Mouse (Mus musculus): ENCODE data around the gene Zmynd19.
"Not testable (repeated sequence)": the region's sequence is repeated elsewhere in the genome, so short reads cannot be mapped to it uniquely, and the experiment has no call there.

Gene Zmynd19

DNA sequence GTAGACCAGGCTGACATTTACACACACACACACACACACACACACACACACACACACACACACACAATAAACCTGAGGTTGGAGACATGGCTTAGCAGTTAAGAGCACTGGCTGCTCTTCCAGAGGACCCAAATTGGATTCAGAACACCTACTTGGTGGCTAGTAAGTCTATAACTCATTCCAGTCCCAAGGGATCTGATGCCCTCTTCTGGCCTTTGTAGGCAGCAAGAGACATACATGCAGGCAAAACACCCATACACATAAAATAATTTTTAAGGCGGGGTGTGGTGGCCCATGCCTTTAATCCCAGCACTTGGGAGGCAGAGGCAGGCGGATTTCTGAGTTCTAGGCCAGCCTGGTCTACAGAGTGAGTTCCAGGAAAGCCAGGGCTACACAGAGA is 5.3 kb upstream of the Zmynd19 start:
- peak; percentile 65 for DNase-seq

DNA sequence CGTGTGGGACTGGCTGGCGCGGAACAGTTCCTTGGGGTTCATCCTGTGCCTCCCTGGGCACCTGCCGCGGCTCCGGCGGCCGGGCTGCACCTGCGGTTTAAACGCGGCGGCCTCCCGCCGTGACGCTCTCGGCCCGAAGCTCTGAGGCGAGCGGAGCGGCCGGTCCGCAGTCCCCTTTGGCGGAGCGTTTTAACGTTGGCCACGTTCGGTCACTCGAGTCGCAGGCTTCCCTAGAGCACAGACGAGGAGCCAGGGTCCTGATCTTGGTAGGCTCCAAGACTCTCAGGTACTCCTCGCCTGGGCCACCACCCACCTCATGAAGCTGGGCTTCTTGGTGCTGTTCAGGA is 570 bp downstream of the Zmynd19 start:
- DNase-seq, result peak; percentile 13

DNA sequence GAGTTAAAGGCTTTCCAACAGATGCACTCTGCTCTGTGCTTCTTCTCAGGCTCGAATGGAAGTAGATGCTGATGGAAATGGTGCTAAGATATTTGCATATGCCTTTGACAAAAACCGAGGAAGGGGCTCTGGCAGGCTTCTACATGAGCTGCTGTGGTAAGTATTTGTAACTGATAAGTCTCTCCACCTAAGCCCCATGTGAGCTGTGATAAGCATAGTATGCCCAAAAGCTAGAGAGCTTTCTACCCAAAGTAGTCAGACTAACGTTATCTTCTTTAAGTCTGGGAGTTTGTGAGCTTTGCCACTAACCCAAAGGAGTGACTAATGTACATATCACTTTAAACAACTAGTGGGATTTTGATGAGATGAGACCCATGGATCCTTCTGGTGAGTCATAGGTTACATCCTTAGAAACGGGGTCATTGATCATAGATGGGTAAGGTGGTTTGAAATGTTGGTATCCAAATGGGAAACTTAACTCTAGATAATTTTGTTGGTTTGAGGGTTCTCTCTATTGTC is 3.0 kb downstream of the Zmynd19 start:
- DNase-seq, result no peak

DNA sequence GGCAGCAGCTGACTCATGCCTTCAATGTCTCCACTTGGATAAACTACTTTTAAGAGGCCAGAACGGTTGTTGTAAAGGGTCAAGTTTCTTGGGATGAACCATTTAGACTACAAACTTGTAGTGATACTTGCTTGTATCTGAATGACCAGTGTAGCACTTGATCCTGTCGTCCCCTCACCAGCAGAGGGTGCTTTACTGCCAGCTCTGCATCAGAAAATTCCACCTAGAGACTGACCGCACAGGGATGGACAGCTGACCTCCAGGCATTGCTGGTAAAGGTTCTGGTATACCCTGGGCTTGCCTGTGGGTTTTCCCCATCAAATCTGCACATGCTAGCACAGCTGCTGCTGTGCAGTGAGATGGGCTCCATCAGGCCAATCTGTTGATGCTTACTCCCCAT is 11.3 kb downstream of the Zmynd19 start:
- DNase-seq, result peak; percentile 55

DNA sequence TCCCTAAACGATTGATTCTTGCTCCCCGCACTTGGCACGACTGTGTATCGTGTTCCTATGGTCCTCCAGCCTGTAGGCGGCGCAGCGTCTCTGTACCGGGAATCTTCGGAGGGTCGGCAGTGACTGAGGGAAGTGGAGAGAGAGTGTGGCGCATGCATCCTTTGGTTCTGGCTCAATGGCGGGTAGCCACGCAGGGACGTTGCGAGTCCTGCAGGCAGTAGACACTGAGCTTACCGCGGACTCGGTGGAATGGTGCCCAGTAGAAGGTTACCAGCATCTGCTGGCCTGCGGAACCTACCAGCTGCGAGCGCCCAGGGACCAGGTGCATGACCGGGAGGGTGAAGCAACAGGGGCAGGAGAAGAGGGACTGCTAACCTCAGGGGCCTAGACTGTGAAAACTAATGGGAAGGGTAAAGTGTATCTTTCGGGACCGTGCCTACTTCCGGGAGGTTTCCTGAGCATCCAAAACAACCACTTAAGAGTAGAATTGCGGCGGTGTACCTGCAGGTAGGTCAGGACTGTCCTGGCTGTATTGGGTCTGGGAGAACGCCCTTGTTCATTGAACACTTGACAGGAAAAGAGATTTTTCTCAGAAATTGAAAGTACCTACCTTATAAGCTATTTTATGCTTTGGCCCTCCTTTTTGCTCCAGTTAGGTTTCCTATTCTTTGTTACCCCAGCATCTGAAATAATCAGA is 12.9 kb downstream of the Zmynd19 start, which contains the start of gene Dph7:
TSS of gene Dph7 (plus strand) at position 97 of the 697 bp plus-strand sequence.
- peak; percentile 92 for DNase-seq

DNA sequence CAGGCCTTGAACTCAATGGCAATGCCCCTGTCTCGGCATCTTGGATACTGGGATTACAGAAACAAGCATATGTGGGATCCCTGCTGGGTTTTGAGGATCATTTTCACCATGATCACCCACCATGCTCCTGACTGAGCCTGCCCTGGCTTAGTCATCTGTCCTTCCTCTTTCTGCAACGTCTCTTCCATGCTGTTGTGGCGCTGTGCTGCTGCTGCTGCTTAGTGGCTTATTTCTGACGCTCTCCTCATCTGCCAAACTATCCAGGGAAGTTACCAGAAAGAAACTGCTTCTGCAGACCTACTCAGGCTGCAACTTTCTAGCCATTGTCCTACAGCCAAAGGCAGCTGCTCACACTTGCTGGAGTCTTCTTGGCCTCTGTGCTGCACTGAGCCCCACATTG is 20.8 kb downstream of the Zmynd19 start:
- DNase-seq, result no peak

DNA sequence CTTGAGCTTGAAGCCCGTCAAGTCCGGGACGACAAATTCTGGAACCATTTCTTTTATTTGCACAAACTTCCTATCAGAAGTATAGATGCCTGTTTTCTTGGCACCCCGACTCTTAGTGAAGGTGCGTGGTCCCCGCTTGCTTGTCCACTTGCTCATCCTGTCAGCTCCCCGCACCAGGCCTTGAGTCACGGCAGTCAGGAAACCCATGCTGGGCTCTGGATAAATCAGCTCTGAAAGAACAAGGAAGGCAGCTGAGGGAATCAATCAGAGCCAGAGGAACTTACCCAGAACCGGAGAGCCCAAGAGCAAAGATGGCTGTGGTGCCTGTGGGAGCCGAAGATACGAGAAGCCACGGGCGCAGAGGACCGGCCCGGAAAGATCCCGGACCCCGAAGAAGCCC is 24.9 kb downstream of the Zmynd19 start:
- not testable (repeated sequence) for DNase-seq

DNA sequence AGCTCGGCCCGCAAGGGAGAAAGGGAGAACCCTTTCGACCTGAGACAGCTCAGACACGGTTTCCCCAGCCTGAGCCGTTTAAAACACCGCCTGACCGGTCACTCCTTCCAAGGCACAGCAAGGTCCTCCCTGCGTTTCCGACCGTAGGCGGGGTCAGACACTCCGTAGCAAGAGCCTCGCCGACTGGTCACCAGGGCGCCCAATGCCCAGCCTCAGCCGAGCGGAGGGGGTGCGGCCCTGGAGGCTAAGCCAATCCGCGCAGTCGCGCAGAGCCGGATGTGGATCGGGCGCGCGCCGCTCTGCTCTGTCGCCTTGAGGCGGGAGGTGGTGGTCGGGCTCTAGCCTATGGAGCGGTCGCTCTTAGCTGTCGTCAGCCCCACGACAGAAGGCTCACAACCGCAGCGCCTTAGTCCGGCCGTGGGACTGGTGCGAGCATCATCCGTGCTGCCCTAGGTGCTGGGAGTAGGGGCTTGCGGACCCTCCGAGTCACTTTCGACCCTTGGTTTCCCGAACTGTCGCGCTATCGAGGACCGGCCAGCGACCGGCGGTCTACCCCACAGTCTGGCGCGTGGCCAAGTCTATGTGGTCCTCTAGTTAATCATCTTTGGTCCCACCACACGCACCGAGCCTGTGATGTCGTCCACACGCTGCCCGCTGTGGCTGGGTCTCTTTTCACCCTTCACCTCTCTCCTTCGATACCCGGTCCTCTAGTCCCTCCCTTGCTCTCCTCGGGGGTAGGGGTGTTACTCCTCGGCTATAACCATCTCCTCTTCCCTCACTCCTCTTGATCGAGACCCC is 25.5 kb downstream of the Zmynd19 start, which contains the start of gene Mrpl41:
TSS of gene Mrpl41 (minus strand) at position 193 of the 798 bp plus-strand sequence.
- peak; percentile 98 for DNase-seq

DNA sequence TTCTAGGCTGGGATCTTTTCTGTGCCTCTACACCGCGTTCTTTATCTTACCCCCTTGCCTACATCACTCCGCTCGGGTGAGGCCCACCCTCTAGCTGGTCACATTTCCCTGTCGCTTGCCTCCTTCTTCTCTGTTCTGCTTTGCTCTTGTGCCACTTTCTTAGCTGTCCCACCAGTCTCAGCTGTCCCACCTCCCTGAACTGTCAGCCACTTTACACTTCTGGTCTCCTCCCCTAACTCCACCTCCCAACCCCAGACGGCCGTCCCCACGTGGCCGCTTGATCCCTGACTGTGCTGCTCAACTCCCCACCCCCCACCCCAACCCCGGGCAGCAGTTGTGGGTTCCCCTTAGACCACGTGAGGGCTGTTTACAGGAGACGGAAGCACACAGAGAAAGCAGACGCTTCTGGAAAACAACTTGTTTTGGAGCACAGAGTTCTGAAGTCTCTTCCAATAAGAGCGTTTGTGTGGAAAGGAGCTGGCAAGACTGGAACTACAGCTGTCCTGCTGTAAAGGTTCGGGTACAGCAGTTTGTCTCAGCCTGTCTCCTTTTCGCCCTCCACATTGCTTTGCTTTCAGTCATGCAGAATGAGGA is 26.2 kb downstream of the Zmynd19 start, which contains the start of gene Pnpla7:
TSS of gene Pnpla7 (plus strand) at position 330 of the 594 bp plus-strand sequence.
- DNase-seq, result peak; percentile 93

DNA sequence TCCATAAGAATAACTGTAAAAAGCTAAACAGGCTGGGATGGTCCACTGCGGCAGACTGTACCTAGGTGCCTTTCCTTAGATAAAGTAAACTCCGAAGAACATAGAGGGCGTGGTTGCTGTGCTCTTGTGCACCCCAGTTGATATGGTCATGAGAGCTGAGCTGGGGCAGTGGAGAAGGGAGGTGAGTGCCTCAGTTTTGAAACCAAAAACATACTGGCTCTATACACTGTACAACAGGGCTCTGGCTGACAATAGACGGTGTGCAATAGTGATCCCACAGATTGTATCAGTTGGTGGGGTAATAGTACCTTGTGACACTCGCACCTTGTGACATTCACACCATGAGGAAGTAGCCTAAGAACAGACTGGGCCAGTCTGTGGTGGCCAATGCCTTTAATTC is 27.4 kb downstream of the Zmynd19 start:
- peak; percentile 10 for DNase-seq

DNA sequence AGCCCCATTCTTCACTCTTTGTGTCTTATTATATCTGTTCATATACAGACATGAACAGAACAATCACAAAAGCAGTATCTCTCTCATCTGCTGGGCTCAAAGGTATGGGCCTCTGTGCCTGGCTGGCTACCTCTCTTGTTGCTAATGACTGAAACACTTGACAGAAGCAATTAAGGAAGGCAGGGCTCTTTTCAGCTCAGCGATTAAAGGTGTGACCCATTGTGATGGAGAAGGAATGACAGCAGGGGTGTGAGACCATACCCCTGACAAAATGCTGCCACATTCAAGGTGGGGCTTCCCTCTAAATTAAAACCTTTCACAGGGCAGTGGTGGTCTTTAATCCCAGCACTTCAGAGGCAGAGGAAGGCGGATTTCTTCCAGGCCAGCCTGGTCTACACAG is 38.2 kb downstream of the Zmynd19 start:
- DNase-seq, result no peak

DNA sequence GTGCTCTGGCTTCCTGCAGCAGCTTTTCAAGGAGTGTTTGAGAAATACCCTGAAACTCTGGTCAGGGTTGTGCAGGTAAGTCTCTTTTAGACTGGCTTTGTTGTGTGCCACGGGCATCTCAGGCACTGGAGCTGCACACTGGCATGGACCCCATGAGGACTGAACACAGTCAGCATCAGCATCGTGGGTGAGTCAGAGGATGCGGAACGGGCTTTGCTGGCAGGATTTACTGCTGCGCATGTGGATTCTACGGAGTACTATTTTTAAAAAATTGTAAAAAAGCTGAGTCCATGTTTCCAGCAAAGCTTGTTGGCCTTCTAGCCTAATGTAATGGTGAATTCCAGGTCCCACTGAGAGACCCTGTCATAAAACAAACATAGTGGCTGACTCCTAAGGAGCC is 45.7 kb downstream of the Zmynd19 start:
- no peak for DNase-seq

DNA sequence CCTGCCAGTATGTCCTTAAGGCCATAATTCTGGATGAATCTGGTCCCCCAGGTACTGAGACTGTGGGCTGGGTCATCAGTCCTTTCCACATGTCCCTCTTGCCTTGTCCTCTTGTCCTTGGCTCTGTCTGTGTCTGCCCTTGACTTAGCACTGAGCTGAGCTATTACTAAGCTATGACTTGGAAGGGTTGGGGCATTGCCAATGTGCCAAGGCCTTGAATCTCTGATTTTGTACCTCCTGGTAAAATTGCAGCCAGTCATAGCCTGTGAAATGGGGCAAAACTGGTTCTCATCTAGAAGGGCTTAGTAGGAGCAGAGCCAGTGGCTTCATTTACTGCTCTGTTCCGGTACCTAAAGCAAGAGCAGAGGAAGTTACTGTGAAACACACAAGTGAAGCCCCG is 46.9 kb downstream of the Zmynd19 start:
- no peak for DNase-seq

DNA sequence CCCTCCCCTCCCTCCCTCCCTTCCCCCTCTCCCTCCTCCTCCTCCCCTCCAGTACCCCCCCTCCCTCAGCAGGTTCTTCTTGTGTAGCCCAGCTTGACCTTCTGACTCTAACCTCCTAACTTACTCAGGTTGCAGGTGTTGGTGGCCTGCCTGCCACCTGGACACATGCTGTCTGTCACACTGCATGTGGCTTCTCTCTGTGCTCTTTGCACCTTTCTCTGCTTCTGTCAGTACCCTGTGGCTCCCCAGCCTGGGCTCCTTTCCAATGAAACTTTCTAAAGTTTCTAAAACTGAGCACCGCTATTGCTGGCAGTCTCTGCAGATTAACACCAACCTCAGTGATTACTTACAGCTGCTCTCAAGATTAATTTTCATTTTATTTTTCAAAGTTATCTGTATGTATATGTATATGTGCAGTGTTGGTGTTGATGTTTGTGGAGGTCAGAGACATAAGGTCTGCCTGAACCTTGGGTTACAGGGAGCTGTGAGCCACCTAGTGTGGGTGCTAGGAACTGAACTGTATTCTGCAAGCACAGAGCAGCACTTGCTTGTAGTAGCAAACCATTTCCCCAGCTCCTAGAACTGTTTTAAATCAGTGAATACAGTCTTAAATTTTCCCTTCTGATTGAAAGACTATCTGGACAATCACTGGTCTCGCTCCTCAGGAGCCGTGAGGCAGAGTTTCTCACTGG is 51.1 kb downstream of the Zmynd19 start:
- DNase-seq, result peak; percentile 61

DNA sequence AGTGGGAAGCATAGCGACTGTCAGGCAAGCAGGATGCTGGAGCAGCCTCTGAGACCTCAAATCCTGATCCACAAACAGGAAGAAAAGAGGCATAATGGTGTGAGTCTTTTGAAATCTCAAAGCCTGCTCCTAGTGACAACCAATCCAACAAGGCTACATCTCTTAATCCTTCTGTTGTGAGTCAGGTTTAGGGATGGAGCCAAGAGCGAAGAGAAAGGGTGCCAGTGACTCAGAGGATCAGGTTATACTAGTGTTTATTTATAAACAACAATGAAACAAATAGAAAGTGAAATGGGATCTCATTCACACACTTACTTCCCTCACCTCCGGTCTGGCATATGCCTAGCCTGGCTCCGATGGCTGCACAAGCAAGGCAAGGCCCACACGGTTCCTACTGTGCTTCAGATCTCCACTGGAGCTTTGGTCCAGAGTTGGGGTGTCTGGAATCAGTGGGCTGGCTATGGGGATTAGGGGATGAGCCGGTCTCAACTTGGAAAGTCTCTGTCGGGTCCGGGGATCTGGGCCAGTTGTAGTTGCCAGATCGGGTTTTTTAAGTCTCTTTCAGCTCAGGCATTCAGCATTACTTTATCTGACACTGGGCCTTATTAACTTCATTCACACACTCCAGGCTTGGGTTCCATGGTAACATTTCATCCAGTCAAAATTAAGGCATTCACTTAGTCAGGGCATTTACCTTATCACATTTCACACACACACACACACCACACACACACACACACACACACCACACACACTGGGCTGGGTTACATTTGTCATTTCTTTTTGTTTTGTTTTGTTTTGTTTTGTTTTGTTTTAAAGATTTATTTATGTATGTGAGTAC is 54.6 kb downstream of the Zmynd19 start:
- no peak for DNase-seq

DNA sequence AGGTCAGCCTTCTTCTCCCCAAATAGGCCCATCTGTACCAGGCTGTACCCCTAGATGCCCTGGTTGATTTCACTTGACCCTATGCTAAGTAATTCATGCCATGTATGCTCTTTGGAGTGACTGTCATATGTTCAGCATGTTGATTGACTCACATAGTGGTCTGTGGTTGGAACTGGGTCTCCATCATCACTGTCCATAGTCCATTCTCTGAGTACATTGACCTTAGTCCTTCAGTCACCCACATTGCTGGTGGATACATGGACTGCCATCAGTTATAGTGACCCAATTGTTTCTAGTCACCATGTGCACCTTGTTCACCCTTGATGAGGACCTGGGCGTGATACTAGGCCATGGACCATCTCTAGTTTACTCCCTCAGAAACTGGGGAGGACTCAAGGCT is 57.2 kb downstream of the Zmynd19 start:
- DNase-seq, result no peak

DNA sequence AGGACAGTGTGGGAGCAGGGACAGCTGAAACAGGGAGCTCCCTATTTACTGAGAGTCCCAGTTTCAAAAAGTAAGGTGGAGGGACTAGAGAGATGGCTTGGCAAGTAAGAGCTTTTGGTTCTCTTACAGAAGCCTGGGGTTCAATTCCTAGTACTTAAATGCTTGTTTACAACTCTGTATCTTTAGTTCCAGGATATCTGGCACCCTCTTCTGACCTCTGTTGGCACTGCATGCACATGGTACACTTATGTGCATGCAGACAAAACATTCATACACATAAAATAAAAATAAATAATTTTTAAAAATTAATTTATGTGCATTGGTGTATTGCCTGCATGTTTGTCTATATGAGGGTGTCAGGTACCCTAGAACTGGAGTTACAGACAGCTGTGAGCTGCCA is 58.7 kb downstream of the Zmynd19 start:
- DNase-seq, result no peak
